In the genomic region with DNA sequence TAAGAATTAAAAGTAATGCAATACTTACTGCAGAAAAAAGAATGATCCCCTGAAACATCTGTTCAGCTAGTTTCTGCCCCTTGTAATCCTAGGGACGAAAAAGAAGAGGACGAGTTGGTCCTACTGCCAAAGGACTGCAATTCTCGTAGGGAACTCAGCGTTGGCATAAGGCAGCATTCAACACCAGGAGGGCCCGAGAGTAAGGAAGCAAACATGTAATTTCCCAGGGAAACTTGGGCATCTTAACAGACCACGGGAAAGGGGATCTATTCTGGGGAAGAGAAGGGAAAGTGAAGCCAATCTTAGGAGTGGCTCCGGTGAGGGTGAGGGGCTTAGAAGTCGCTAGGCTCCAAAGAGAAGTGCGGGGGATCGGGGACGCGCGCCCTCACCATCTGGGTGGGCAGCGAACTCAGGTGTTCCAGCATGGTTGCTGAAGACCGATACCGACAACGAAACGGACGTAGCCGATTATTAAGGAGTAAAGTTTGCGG, we compare ENCODE assay signal across 8 mouse cellular contexts. TPM values are rescaled to one million over a fixed set of nuclear protein-coding genes. Genes with fewer than 3 reads are reported as not detected.
DNase-seq lines count a peak whose midpoint lies in the region; ATAC-seq and TF ChIP-seq lines count a peak whose summit lies in the region.

No protein-coding gene starts in this region.

- H3K27me3 ChIP-seq in intestine, embryonic 14.5 days (replicated peaks; ENCODE audit: control insufficient read depth, insufficient read depth, low read length): no peaks in the 10 kb centered on the region
- H3K27me3 ChIP-seq in myocyte (ENCODE audit: control insufficient read depth, insufficient read depth, insufficient read length): no peaks in the 10 kb centered on the region

- peak overlapping the region; percentile 81 for H3K9ac ChIP-seq in intestine, embryonic 14.5 days (ENCODE audit: low read length)

- peaks cover 18% of the 10 kb centered on the region; the same call in 1 of the 2 replicates for H3K36me3 ChIP-seq in intestine, embryonic 14.5 days (ENCODE audit: control insufficient read depth, insufficient read depth, low read length)
- H3K36me3 ChIP-seq in myocyte (ENCODE audit: control insufficient read depth, insufficient read depth): peaks cover 8% of the 10 kb centered on the region

- WGBS in intestine, embryonic 14.5 days: under 1% methylated on average over 21 of the region's 21 CpGs

- H3K9me3 ChIP-seq in intestine, embryonic 14.5 days (ENCODE audit: control insufficient read depth, low read length): no peaks in the 10 kb centered on the region

- H3K27ac ChIP-seq in brown adipose tissue, adult 24 weeks (replicated peaks; ENCODE audit: low read depth, low read length): peak overlapping the region; percentile 87
- peak overlapping the region; percentile 61 for H3K27ac ChIP-seq in intestine, embryonic 14.5 days (ENCODE audit: low read depth)

- H3K4me3 ChIP-seq in brown adipose tissue, adult 24 weeks (ENCODE audit: insufficient read depth, low read depth, low read length): peak overlapping the region; percentile 82
- peak overlapping the region; percentile 76 for H3K4me3 ChIP-seq in intestine, embryonic 14.5 days (ENCODE audit: low read depth, low read length)
- H3K4me3 ChIP-seq in myocyte: peak overlapping the region; percentile 85

- TF ChIP-seq POLR2A in myocyte (IDR thresholded peaks at IDR 0.05; ENCODE audit: insufficient read length, low read depth): no peak

- peaks cover 3% of the 10 kb centered on the region for H3K4me1 ChIP-seq in brown adipose tissue, adult 24 weeks (ENCODE audit: control insufficient read depth, insufficient read depth, insufficient read length, low read length)
- H3K4me1 ChIP-seq in intestine, embryonic 14.5 days (replicated peaks; ENCODE audit: control insufficient read depth, insufficient read depth, low read length): peaks cover 6% of the 10 kb centered on the region

- H3K79me2 ChIP-seq in myocyte (ENCODE audit: control insufficient read depth, insufficient read depth): peaks cover 19% of the 10 kb centered on the region

- peak overlapping the region; percentile 76 for H3K4me2 ChIP-seq in intestine, embryonic 14.5 days (ENCODE audit: low read length)
- H3K4me2 ChIP-seq in myocyte (ENCODE audit: low read depth): peak overlapping the region; percentile 88

- peak; percentile 11 for ATAC-seq in intestine, embryonic 14.5 days (replicated peaks; ENCODE audit: low FRiP score, low TSS enrichment, low read depth)
- ATAC-seq in cerebellum, adult (ENCODE audit: insufficient number of reproducible peaks, low FRiP score, low TSS enrichment): no peak; the same call in 1 of the 2 replicates

- DNase-seq in layer of hippocampus, adult 9-10 months (ENCODE audit: low spot score): peak; percentile 8
- no peak for DNase-seq in layer of hippocampus, postnatal 10 days (ENCODE audit: low spot score in 2 of 2)
- DNase-seq in intestine, embryonic 14.5 days (ENCODE audit: low spot score): no peak
- no peak for DNase-seq in frontal cortex, postnatal 14 days (ENCODE audit: low spot score in 2 of 2)
- no peak for DNase-seq in adrenal gland, postnatal 14 days

- peak overlapping the region; percentile 72 for H3ac ChIP-seq in myocyte (ENCODE audit: control insufficient read depth, insufficient read length)

TF ChIP-seq in myocyte, 11 proteins besides CTCF, POLR2A, EP300 and RAD21:
- TF ChIP-seq CEBPB (IDR thresholded peaks at IDR 0.05; ENCODE audit: insufficient read depth, poor library complexity, severe bottlenecking): no peak
- no peak for TF ChIP-seq TCF3 (IDR thresholded peaks at IDR 0.05; ENCODE audit: insufficient read length, low read depth)
- no peak for TF ChIP-seq MYOG (IDR thresholded peaks at IDR 0.05; ENCODE audit: control insufficient read depth in 1 of 3, insufficient read depth in 1 of 3, insufficient read length in 2 of 3, low read depth in 2 of 3)
- no peak for TF ChIP-seq POLR2AphosphoS2 (IDR thresholded peaks at IDR 0.05; ENCODE audit: insufficient read length, low read depth)
- no peak for TF ChIP-seq MAX (IDR thresholded peaks at IDR 0.05; ENCODE audit: low read depth)
- no peak for TF ChIP-seq REST (IDR thresholded peaks at IDR 0.05; ENCODE audit: insufficient read depth, insufficient read length)
- TF ChIP-seq USF1 (IDR thresholded peaks at IDR 0.05; ENCODE audit: low read depth): no peak
- no peak for TF ChIP-seq MYOD1 (IDR thresholded peaks at IDR 0.05; ENCODE audit: control insufficient read depth in 1 of 3, insufficient read length in 2 of 3, low read depth in 2 of 3)
- TF ChIP-seq SRF (IDR thresholded peaks at IDR 0.05; ENCODE audit: control insufficient read depth, insufficient read length, low read depth): no peak
TF ChIP-seq in myocyte: peak in this region for 0.

RNA-seq across cellular contexts. Expression of gene Glt8d1, which starts 0.3 kb away (rescaled TPM):
- 10 to 100 TPM; 33.8 to 37.7 TPM for total RNA-seq in layer of hippocampus, postnatal 10 days (2021)
- polyA plus RNA-seq in brown adipose tissue, adult 24 weeks (2012; ENCODE audit: insufficient read depth, insufficient read length, missing spikeins): 12.4 and 13.8 TPM in 2 replicates
- polyA plus RNA-seq in intestine, embryonic 14.5 days (2014; fragmentation: Nextera tagmentation; extraction: Ambion mirVana): 52.0 and 61.1 TPM in 2 replicates
- polyA plus RNA-seq in myocyte (2012; fragmentation: generic; extraction: Trizol): 23.1 TPM
- total RNA-seq in adrenal gland, postnatal 14 days (2021): 35.3 and 42.0 TPM in 2 replicates

RNA-seq across cellular contexts. Expression of gene Spcs1, which starts 0.6 kb away (rescaled TPM):
- 100 to 1,000 TPM; 177 to 186 TPM for total RNA-seq in layer of hippocampus, postnatal 10 days (2021)
- 153 and 202 TPM in 2 replicates for polyA plus RNA-seq in brown adipose tissue, adult 24 weeks (2012; ENCODE audit: insufficient read depth, insufficient read length, missing spikeins)
- polyA plus RNA-seq in intestine, embryonic 14.5 days (2014; fragmentation: Nextera tagmentation; extraction: Ambion mirVana): 338 and 365 TPM in 2 replicates
- 332 TPM for polyA plus RNA-seq in myocyte (2012; fragmentation: generic; extraction: Trizol)
- total RNA-seq in adrenal gland, postnatal 14 days (2021): 221 and 225 TPM in 2 replicates

RNA-seq across cellular contexts. Expression of gene Pbrm1, which starts 18.1 kb away (rescaled TPM):
- 10 to 100 TPM; 71.0 to 71.2 TPM for total RNA-seq in layer of hippocampus, postnatal 10 days (2021)
- 12.9 and 19.0 TPM in 2 replicates for polyA plus RNA-seq in brown adipose tissue, adult 24 weeks (2012; ENCODE audit: insufficient read depth, insufficient read length, missing spikeins)
- polyA plus RNA-seq in intestine, embryonic 14.5 days (2014; fragmentation: Nextera tagmentation; extraction: Ambion mirVana): 90.7 and 93.7 TPM in 2 replicates
- polyA plus RNA-seq in myocyte (2012; fragmentation: generic; extraction: Trizol): 14.1 TPM
- total RNA-seq in adrenal gland, postnatal 14 days (2021): 59.7 and 59.9 TPM in 2 replicates

RNA-seq across cellular contexts. Expression of gene Gnl3, which starts 18.1 kb away (rescaled TPM):
- total RNA-seq in layer of hippocampus, postnatal 10 days (2021): 10 to 100 TPM; 54.4 to 66.8 TPM
- 25.5 and 43.9 TPM in 2 replicates for polyA plus RNA-seq in brown adipose tissue, adult 24 weeks (2012; ENCODE audit: insufficient read depth, insufficient read length, missing spikeins)
- polyA plus RNA-seq in intestine, embryonic 14.5 days (2014; fragmentation: Nextera tagmentation; extraction: Ambion mirVana): 144 and 170 TPM in 2 replicates
- 37.9 TPM for polyA plus RNA-seq in myocyte (2012; fragmentation: generic; extraction: Trizol)
- 87.7 and 93.9 TPM in 2 replicates for total RNA-seq in adrenal gland, postnatal 14 days (2021)

RNA-seq across cellular contexts. Expression of gene Nek4, which starts 49.7 kb away (rescaled TPM):
- 10 to 100 TPM; 14.8 to 15.1 TPM for total RNA-seq in layer of hippocampus, postnatal 10 days (2021)
- 4.9 and 5.0 TPM in 2 replicates for polyA plus RNA-seq in brown adipose tissue, adult 24 weeks (2012; ENCODE audit: insufficient read depth, insufficient read length, missing spikeins)
- 10.9 and 12.6 TPM in 2 replicates for polyA plus RNA-seq in intestine, embryonic 14.5 days (2014; fragmentation: Nextera tagmentation; extraction: Ambion mirVana)
- polyA plus RNA-seq in myocyte (2012; fragmentation: generic; extraction: Trizol): 2.8 TPM
- 9.4 and 12.0 TPM in 2 replicates for total RNA-seq in adrenal gland, postnatal 14 days (2021)
